Mouse (Mus musculus): ENCODE measurements at regions not wholly inside any gene's neighbourhood (a gene's known extent, or its start where the extent isn't known, plus 50 kb on each side); places are given as distances from the start of the nearest gene placed in this dataset.
"Not testable (repeated sequence)": the region's sequence is repeated elsewhere in the genome, so short reads cannot be mapped to it uniquely, and the experiment has no call there.

- Histone ChIP-seq H3K4me1 (no peaks in the 10 kb centered on the region), H3K36me3 (no peaks in the 10 kb centered on the region), H3K4me3 (no peak overlapping the region), H3K27ac (no peak overlapping the region), H3K9me3 (replicated peaks) (no peaks in the 10 kb centered on the region), H3K27me3 (ENCODE audit: low read depth, poor library complexity, severe bottlenecking) (no peaks in the 10 kb centered on the region)
- 73% methylated on average over 5 of the region's 5 CpGs for WGBS
- DNase-seq (ENCODE audit: low spot score) = no peak
Measured at GRCm38 (mm10) chr8:112269598-112269997, 254.8 kb upstream of the Gm6793 start.

GRCm38 (mm10) chr8:112269214-112269566 is 254.4 kb upstream of the Gm6793 start:
- DNase-seq (ENCODE audit: low spot score) = no peak
- WGBS = 80% methylated on average over 8 of the region's 8 CpGs
- Histone ChIP-seq H3K27me3 (ENCODE audit: low read depth, poor library complexity, severe bottlenecking) (no peaks in the 10 kb centered on the region), H3K9me3 (replicated peaks) (no peaks in the 10 kb centered on the region), H3K36me3 (no peaks in the 10 kb centered on the region), H3K27ac (no peak overlapping the region), H3K4me1 (no peaks in the 10 kb centered on the region), H3K4me3 (no peak overlapping the region)

- Histone ChIP-seq H3K4me3 (no peak overlapping the region), H3K4me1 (no peaks in the 10 kb centered on the region), H3K27me3 (ENCODE audit: low read depth, poor library complexity, severe bottlenecking) (no peaks in the 10 kb centered on the region), H3K9me3 (replicated peaks) (no peaks in the 10 kb centered on the region), H3K27ac (no peak overlapping the region), H3K36me3 (no peaks in the 10 kb centered on the region)
- DNase-seq (ENCODE audit: low spot score) = no peak
- WGBS = 84% methylated on average over 9 of the region's 9 CpGs
Measured at GRCm38 (mm10) chr8:112268544-112269213, 253.8 kb upstream of the Gm6793 start.

- no peak overlapping the region for H3K27ac ChIP-seq
- no peak overlapping the region for H3K4me3 ChIP-seq
- DNase-seq (ENCODE audit: low spot score) = no peak
- 56% methylated on average over 13 of the region's 13 CpGs for WGBS
- H3K36me3 ChIP-seq = no peaks in the 10 kb centered on the region
- H3K9me3 ChIP-seq (replicated peaks) = no peaks in the 10 kb centered on the region
- no peaks in the 10 kb centered on the region for H3K27me3 ChIP-seq (ENCODE audit: low read depth, poor library complexity, severe bottlenecking)
- peaks cover 2% of the 10 kb centered on the region; the same call in 1 of the 2 replicates for H3K4me1 ChIP-seq
Measured at GRCm38 (mm10) chr8:112257922-112258475, 243.2 kb upstream of the Gm6793 start.

- no peaks in the 10 kb centered on the region for H3K27me3 ChIP-seq (ENCODE audit: low read depth, poor library complexity, severe bottlenecking)
- WGBS = 30% methylated on average over 18 of the region's 18 CpGs
- no peak for DNase-seq (ENCODE audit: low spot score)
- H3K4me1 ChIP-seq = peaks cover 2% of the 10 kb centered on the region; the same call in 1 of the 2 replicates
- H3K27ac ChIP-seq = no peak overlapping the region
- H3K4me3 ChIP-seq = no peak overlapping the region
- no peaks in the 10 kb centered on the region for H3K9me3 ChIP-seq (replicated peaks)
- H3K36me3 ChIP-seq = no peaks in the 10 kb centered on the region
Measured at GRCm38 (mm10) chr8:112257311-112257894, 242.6 kb upstream of the Gm6793 start.

GRCm38 (mm10) chr8:112246629-112247028 is 231.8 kb upstream of the Gm6793 start:
- DNase-seq (ENCODE audit: low spot score); H3K27ac ChIP-seq; H3K36me3 ChIP-seq; H3K9me3 ChIP-seq (replicated peaks); H3K4me3 ChIP-seq; H3K27me3 ChIP-seq (ENCODE audit: low read depth, poor library complexity, severe bottlenecking); H3K4me1 ChIP-seq: not testable (repeated sequence)
- WGBS = 93% methylated on average over 2 of the region's 2 CpGs

GRCm38 (mm10) chr8:112238681-112239080 is 223.8 kb upstream of the Gm6793 start:
- H3K36me3 ChIP-seq = no peaks in the 10 kb centered on the region
- no peak overlapping the region for H3K27ac ChIP-seq
- no peaks in the 10 kb centered on the region for H3K4me1 ChIP-seq
- DNase-seq (ENCODE audit: low spot score) = no peak
- H3K9me3 ChIP-seq (replicated peaks) = no peaks in the 10 kb centered on the region
- 87% methylated on average over 9 of the region's 9 CpGs for WGBS
- no peak overlapping the region for H3K4me3 ChIP-seq
- H3K27me3 ChIP-seq (ENCODE audit: low read depth, poor library complexity, severe bottlenecking) = no peaks in the 10 kb centered on the region

GRCm38 (mm10) chr8:112236751-112237150 is 221.9 kb upstream of the Gm6793 start:
- WGBS = 94% methylated on average over 19 of the region's 19 CpGs
- DNase-seq (ENCODE audit: low spot score); H3K4me1 ChIP-seq; H3K27me3 ChIP-seq (ENCODE audit: low read depth, poor library complexity, severe bottlenecking); H3K9me3 ChIP-seq (replicated peaks); H3K4me3 ChIP-seq; H3K27ac ChIP-seq; H3K36me3 ChIP-seq: not testable (repeated sequence)

GRCm38 (mm10) chr8:112219656-112220055 is 204.8 kb upstream of the Gm6793 start:
- Histone ChIP-seq H3K27me3 (ENCODE audit: low read depth, poor library complexity, severe bottlenecking) (no peaks in the 10 kb centered on the region), H3K36me3 (no peaks in the 10 kb centered on the region), H3K9me3 (replicated peaks) (no peaks in the 10 kb centered on the region), H3K4me3 (no peak overlapping the region), H3K4me1 (peaks cover 15% of the 10 kb centered on the region), H3K27ac (no peak overlapping the region)
- 66% methylated on average over 6 of the region's 6 CpGs for WGBS
- no peak for DNase-seq (ENCODE audit: low spot score)

GRCm38 (mm10) chr8:112212170-112212569 is 197.3 kb upstream of the Gm6793 start:
- H3K27ac ChIP-seq = no peak overlapping the region
- H3K4me3 ChIP-seq = no peak overlapping the region
- no peak for DNase-seq (ENCODE audit: low spot score)
- no peaks in the 10 kb centered on the region for H3K27me3 ChIP-seq (ENCODE audit: low read depth, poor library complexity, severe bottlenecking)
- H3K9me3 ChIP-seq (replicated peaks) = no peaks in the 10 kb centered on the region
- 95% methylated on average over 5 of the region's 5 CpGs for WGBS
- no peaks in the 10 kb centered on the region for H3K4me1 ChIP-seq
- no peaks in the 10 kb centered on the region for H3K36me3 ChIP-seq

- no peaks in the 10 kb centered on the region for H3K9me3 ChIP-seq (replicated peaks)
- H3K27ac ChIP-seq = no peak overlapping the region
- WGBS = 72% methylated on average over 1 of the region's 1 CpGs
- no peak for DNase-seq (ENCODE audit: low spot score)
- no peaks in the 10 kb centered on the region for H3K27me3 ChIP-seq (ENCODE audit: low read depth, poor library complexity, severe bottlenecking)
- H3K36me3 ChIP-seq = no peaks in the 10 kb centered on the region
- no peak overlapping the region for H3K4me3 ChIP-seq
- H3K4me1 ChIP-seq = no peaks in the 10 kb centered on the region
Measured at GRCm38 (mm10) chr8:112196423-112196822, 181.6 kb upstream of the Gm6793 start.

- DNase-seq (ENCODE audit: low spot score) = no peak
- WGBS = 90% methylated on average over 2 of the region's 2 CpGs
Measured at GRCm38 (mm10) chr8:112195880-112196279, 181.0 kb upstream of the Gm6793 start.

GRCm38 (mm10) chr8:112191846-112192245 is 177.0 kb upstream of the Gm6793 start:
- WGBS = 83% methylated on average over 3 of the region's 3 CpGs
- H3K4me3 ChIP-seq = no peak overlapping the region

More at GRCm38 (mm10) chr8:112195880-112196279, 181.0 kb upstream of the Gm6793 start:
- Histone ChIP-seq H3K36me3 (no peaks in the 10 kb centered on the region), H3K27me3 (ENCODE audit: low read depth, poor library complexity, severe bottlenecking) (no peaks in the 10 kb centered on the region), H3K9me3 (replicated peaks) (no peaks in the 10 kb centered on the region), H3K4me3 (no peak overlapping the region), H3K27ac (no peak overlapping the region), H3K4me1 (no peaks in the 10 kb centered on the region)

More at GRCm38 (mm10) chr8:112191846-112192245, 177.0 kb upstream of the Gm6793 start:
- Histone ChIP-seq H3K27ac (no peak overlapping the region), H3K27me3 (ENCODE audit: low read depth, poor library complexity, severe bottlenecking) (no peaks in the 10 kb centered on the region), H3K36me3 (no peaks in the 10 kb centered on the region), H3K9me3 (replicated peaks) (no peaks in the 10 kb centered on the region), H3K4me1 (no peaks in the 10 kb centered on the region)
- no peak for DNase-seq (ENCODE audit: low spot score)

Data from limb, embryonic 10.5 days (tissue).